Mouse (Mus musculus): ENCODE measurements at regions not wholly inside any gene's neighbourhood (a gene's known extent, or its start where the extent isn't known, plus 50 kb on each side); places are given as distances from the start of the nearest gene placed in this dataset.

DNA sequence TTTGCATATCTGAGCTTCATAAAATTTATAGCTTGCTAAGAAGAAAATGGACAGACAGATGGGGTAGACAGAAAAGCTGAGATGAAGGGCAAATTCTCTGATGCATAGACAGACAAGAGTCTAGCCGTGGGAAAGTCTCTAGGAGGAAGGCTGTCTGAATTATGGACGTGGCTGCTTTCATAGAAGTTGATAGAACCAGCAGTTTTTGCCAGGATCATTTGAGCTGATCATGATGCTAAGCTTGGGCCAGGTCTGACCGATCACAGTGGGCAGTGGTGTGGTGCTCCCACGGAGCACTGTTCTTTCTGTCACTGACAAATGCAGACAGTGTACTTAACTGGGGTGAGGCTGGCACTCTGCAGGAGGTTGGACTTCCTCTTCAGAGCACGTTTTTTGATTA lies 405.0 kb upstream of the Ubash3b start:
- no peak overlapping the region for H3K4me3 ChIP-seq
- 46% methylated on average over 5 of the region's 5 CpGs for WGBS (ENCODE audit: insufficient replicate concordance)
- no peak for ATAC-seq

DNA sequence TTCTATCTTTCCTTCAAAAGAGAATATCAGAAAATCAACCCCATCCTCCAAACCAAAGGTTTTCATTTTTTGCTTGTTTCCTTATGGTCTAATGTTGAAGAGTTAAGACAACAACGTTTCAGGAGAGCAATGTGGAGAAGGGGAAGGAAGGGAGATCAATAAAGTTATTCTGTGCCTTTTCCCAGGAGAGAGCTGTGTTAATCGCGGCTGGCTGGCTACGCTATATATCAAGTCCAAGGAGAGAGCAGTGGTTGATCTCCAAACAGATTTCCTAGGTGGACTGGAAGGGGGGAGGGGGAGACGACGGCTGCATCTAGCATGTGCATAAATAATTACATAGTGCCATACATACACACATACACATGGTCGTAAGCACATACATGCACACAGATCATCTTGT lies 404.3 kb upstream of the Ubash3b start:
- 76% methylated on average over 7 of the region's 7 CpGs for WGBS (ENCODE audit: insufficient replicate concordance)
- Histone ChIP-seq H3K4me1 (no peaks in the 10 kb centered on the region), H3K36me3 (no peaks in the 10 kb centered on the region), H3K9me3 (replicated peaks) (no peaks in the 10 kb centered on the region), H3K27me3 (replicated peaks) (no peaks in the 10 kb centered on the region), H3K4me3 (no peak overlapping the region), H3K27ac (no peak overlapping the region), H3K9ac (no peak overlapping the region), H3K4me2 (no peak overlapping the region)
- ATAC-seq: no peak

More for the DNA sequence above, 405.0 kb upstream of the Ubash3b start:
- no peaks in the 10 kb centered on the region for H3K9me3 ChIP-seq (replicated peaks)
- H3K4me1 ChIP-seq: no peaks in the 10 kb centered on the region
- no peaks in the 10 kb centered on the region for H3K27me3 ChIP-seq (replicated peaks)
- H3K27ac ChIP-seq: no peak overlapping the region
- no peaks in the 10 kb centered on the region for H3K36me3 ChIP-seq
- H3K4me2 ChIP-seq: no peak overlapping the region
- no peak overlapping the region for H3K9ac ChIP-seq

DNA sequence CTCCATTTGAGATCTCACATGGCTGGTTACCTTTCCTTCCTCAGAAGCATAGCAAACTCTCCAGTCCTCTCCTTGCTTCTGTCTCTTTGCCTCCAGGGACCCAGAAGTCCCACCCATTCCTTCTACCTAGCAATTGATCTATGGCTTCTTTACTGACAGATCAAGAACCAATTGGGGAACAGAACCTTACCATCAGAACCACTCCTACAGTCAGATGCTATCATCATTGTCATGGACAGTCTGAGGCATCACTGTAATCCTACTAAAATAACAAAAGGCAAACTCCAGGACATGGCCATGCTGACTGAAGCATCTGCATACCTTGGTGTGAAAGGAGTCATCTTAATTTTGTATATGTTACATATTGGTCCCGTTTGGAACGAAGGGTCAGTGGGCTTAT lies 401.9 kb upstream of the Ubash3b start:
- Histone ChIP-seq H3K9me3 (replicated peaks) (no peaks in the 10 kb centered on the region), H3K36me3 (no peaks in the 10 kb centered on the region), H3K27me3 (replicated peaks) (no peaks in the 10 kb centered on the region), H3K4me2 (no peak overlapping the region), H3K4me3 (no peak overlapping the region), H3K4me1 (no peaks in the 10 kb centered on the region), H3K9ac (no peak overlapping the region), H3K27ac (no peak overlapping the region)
- WGBS (ENCODE audit: insufficient replicate concordance): 60% methylated on average over 2 of the region's 2 CpGs
- no peak for ATAC-seq

DNA sequence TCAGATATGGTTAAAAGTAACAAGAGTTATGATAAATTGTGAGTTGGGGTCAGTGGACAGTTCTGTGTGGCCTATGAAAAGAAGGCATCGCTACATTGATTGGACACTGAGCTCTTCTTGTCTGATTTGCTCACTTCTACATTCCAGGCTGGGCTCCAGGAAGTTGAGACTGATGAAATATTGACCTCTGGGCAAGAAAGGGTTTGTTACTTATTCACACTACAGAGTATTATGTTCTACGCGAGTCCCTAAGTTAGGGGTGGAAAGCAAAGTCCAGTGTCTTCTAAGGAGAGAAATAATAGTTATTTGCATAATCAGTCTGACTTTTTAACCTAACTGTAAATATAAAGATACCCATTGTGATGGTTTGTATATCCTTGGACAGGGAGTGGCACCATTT lies 397.0 kb upstream of the Ubash3b start:
- no peak overlapping the region for H3K9ac ChIP-seq
- H3K36me3 ChIP-seq: no peaks in the 10 kb centered on the region
- H3K9me3 ChIP-seq (replicated peaks): no peaks in the 10 kb centered on the region
- no peaks in the 10 kb centered on the region for H3K4me1 ChIP-seq
- no peak for ATAC-seq
- WGBS (ENCODE audit: insufficient replicate concordance): 85% methylated on average over 3 of the region's 3 CpGs
- H3K4me3 ChIP-seq: no peak overlapping the region
- no peak overlapping the region for H3K4me2 ChIP-seq
- H3K27me3 ChIP-seq (replicated peaks): no peaks in the 10 kb centered on the region
- H3K27ac ChIP-seq: no peak overlapping the region

DNA sequence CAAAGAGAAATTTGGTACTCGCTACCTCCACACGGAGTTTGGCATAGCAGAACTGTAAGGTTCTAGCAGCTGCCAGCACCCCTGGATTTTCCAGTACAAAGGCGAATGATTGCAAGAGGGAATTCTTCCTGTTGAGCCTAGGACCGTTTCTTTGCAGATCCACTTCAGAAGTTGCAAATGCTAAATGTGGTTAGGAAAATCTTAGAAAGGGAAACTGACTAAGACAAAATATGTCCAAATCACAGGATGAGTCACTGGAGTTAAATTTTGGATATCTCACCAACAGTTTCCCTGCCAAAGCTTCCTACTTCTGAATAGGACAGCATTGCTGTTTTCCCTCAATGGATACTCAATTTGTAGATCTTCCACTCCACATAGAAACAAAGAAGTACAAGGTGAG lies 395.4 kb upstream of the Ubash3b start:
- Histone ChIP-seq H3K4me3 (no peak overlapping the region), H3K36me3 (no peaks in the 10 kb centered on the region), H3K27ac (no peak overlapping the region), H3K9me3 (replicated peaks) (no peaks in the 10 kb centered on the region), H3K27me3 (replicated peaks) (no peaks in the 10 kb centered on the region), H3K9ac (no peak overlapping the region), H3K4me2 (no peak overlapping the region), H3K4me1 (no peaks in the 10 kb centered on the region)
- no peak for ATAC-seq
- whole genome bisulfite sequencing (ENCODE audit: insufficient replicate concordance): 61% methylated on average over 4 of the region's 4 CpGs

DNA sequence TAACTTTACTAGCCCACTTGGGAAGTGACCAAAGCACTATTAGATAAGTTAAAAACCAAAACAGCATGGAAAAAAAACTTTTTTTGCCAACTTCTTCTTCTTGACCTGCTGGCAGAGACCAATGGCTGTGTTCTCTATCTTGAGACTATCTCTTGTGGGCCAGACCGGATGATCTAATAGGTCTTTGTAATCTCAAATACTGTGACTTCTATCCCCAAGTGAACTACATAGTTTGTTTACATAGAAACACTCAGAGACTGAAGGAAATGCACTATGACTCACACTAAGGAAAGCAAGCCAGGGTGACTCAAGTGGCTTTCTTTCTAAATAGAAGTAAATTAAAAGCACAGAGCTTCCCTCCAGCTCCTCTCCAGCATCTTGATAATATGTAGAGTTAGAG lies 384.3 kb upstream of the Ubash3b start:
- H3K9me3 ChIP-seq (replicated peaks): no peaks in the 10 kb centered on the region
- no peaks in the 10 kb centered on the region for H3K27me3 ChIP-seq (replicated peaks)
- no peak overlapping the region for H3K27ac ChIP-seq
- no peaks in the 10 kb centered on the region for H3K4me1 ChIP-seq
- WGBS (ENCODE audit: insufficient replicate concordance): 46% methylated on average over 1 of the region's 1 CpGs
- no peak overlapping the region for H3K9ac ChIP-seq
- H3K4me2 ChIP-seq: no peak overlapping the region
- no peak overlapping the region for H3K4me3 ChIP-seq
- no peak for ATAC-seq
- H3K36me3 ChIP-seq: no peaks in the 10 kb centered on the region

DNA sequence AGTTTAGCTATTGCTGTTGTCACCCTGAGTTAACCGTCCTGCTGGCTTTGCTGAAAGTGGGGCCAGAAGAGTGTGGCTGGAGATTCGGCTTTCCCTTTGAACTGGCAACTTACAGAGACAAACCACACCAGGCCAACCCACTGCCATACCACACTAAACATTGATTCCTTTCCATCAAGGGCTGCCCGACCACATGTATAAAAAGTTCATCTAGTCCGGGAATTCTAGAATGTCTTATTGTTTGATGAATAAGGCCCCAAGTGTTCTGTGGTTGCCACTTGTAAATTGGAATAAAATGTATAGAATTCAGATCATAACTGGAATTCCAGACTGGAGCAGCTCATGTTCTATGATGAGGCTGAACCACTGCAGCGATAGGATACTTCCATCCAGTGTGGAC lies 381.0 kb upstream of the Ubash3b start:
- Histone ChIP-seq H3K27ac (no peak overlapping the region), H3K4me3 (no peak overlapping the region), H3K9me3 (replicated peaks) (no peaks in the 10 kb centered on the region), H3K4me1 (no peaks in the 10 kb centered on the region), H3K27me3 (replicated peaks) (no peaks in the 10 kb centered on the region), H3K9ac (no peak overlapping the region), H3K4me2 (no peak overlapping the region), H3K36me3 (no peaks in the 10 kb centered on the region)
- WGBS (ENCODE audit: insufficient replicate concordance): 66% methylated on average over 5 of the region's 5 CpGs
- ATAC-seq: no peak

DNA sequence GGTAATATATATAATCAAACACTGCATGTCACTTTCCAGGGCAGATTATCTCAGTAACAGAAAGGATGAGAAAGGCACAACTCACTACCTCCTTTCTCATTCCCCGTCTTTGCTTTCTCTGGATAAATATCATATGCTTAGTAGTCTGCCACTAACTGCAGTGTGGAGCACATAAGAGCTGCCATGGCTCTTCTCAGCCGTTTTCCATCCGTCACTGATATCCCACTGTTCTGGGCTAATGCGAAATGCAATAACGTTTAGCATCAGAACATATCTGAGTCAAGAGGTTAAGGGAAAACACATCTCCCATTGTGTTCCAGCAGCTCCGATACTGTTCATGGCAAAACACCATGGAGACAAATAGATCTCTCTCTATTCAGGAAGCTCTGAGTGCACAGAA lies 379.8 kb upstream of the Ubash3b start:
- no peaks in the 10 kb centered on the region for H3K4me1 ChIP-seq
- WGBS (ENCODE audit: insufficient replicate concordance): 69% methylated on average over 6 of the region's 6 CpGs
- H3K27ac ChIP-seq: no peak overlapping the region
- no peaks in the 10 kb centered on the region for H3K27me3 ChIP-seq (replicated peaks)
- no peak overlapping the region for H3K4me3 ChIP-seq
- H3K9ac ChIP-seq: no peak overlapping the region
- H3K4me2 ChIP-seq: no peak overlapping the region
- H3K9me3 ChIP-seq (replicated peaks): no peaks in the 10 kb centered on the region
- no peak for ATAC-seq
- H3K36me3 ChIP-seq: no peaks in the 10 kb centered on the region

DNA sequence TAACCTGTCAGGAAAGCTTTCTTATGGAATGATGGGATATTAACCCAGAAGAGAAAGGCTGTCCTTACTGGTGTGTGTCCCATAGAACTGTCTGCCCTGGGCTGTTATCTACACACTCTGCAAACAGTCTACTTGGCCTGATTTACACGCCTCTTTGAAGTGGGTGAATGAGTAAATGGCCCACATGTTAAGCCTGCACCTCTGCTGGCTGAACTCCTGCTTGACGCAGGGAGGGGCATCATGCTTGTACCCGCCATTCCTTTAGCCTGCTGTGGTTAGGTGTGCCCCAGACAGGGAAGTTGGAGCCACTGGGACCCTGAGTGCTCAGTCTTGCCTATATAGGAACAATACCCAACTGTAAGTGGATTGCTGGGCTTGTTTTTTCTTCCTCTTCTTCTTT lies 371.3 kb upstream of the Ubash3b start:
- H3K9me3 ChIP-seq (replicated peaks): no peaks in the 10 kb centered on the region
- H3K4me3 ChIP-seq: no peak overlapping the region
- H3K36me3 ChIP-seq: no peaks in the 10 kb centered on the region
- H3K4me1 ChIP-seq: no peaks in the 10 kb centered on the region
- no peak overlapping the region for H3K27ac ChIP-seq
- no peak for ATAC-seq
- no peak overlapping the region for H3K9ac ChIP-seq
- WGBS (ENCODE audit: insufficient replicate concordance): 34% methylated on average over 3 of the region's 3 CpGs
- no peaks in the 10 kb centered on the region for H3K27me3 ChIP-seq (replicated peaks)
- no peak overlapping the region for H3K4me2 ChIP-seq

DNA sequence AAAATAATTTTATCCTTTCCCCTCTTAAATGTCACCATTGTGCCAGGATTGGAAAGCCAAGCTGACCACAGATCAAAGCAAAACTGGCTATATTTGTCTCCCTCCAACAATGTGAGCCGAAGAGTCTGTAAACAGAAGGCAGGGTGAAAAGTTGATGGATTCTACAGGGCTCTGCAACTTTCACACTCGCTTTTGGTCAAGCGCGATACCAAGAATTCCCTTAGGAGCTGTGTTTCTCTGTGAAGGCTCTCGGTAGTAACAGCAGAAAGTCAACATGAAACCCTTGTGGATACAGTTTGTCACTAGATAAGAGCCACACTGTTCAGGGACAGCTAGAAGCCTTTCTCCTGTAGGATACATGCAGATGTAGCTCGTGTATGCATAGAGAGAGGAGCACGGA lies 370.8 kb upstream of the Ubash3b start:
- H3K4me3 ChIP-seq: no peak overlapping the region
- H3K4me2 ChIP-seq: no peak overlapping the region
- H3K27ac ChIP-seq: no peak overlapping the region
- no peak overlapping the region for H3K9ac ChIP-seq
- H3K9me3 ChIP-seq (replicated peaks): no peaks in the 10 kb centered on the region
- H3K27me3 ChIP-seq (replicated peaks): no peaks in the 10 kb centered on the region
- ATAC-seq: no peak
- H3K36me3 ChIP-seq: no peaks in the 10 kb centered on the region
- 57% methylated on average over 7 of the region's 7 CpGs for WGBS (ENCODE audit: insufficient replicate concordance)
- no peaks in the 10 kb centered on the region for H3K4me1 ChIP-seq

DNA sequence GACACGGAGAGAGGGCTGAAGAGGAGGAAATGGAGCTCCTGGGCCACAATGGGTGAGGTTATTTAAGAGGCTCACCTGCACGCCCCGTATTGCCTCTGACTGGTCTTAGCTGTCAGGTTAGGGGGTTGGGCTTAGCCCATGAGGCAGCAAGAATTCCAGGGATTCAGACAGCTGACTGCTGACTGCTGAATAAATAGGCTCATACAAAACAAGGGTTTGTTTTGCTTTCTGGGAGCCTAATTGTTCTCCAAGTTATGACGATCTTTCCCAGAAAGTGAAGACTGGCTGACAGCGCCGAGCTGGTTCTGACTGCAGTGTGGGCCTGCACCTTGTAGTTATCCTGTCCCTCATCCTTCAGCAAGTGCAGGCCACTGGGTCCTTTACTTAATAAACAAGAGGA lies 370.1 kb upstream of the Ubash3b start:
- Histone ChIP-seq H3K27ac (no peak overlapping the region), H3K4me1 (no peaks in the 10 kb centered on the region), H3K27me3 (replicated peaks) (no peaks in the 10 kb centered on the region), H3K36me3 (no peaks in the 10 kb centered on the region), H3K4me3 (no peak overlapping the region), H3K9me3 (replicated peaks) (no peaks in the 10 kb centered on the region), H3K4me2 (no peak overlapping the region), H3K9ac (no peak overlapping the region)
- 77% methylated on average over 6 of the region's 6 CpGs for WGBS (ENCODE audit: insufficient replicate concordance)
- ATAC-seq: no peak

DNA sequence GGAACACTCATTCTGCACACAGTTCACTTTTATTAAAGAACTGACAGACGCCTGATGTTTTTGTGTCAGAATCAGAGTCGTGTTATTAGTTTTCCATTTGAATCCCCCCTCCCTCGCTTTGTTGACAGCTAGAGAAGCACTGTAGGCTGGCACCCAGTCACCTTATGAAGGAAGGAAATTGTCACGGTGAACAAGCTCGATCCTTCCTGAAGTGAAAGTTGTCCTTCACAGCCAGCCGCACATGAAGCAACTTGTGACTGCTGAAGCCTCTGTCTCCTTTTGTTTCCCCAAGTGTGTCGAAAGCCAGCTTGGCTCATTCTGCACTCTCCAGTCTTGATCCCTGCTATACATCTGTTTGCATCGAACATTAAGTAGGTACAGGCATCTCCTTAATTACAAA lies 364.6 kb upstream of the Ubash3b start:
- no peaks in the 10 kb centered on the region for H3K9me3 ChIP-seq (replicated peaks)
- H3K4me1 ChIP-seq: no peaks in the 10 kb centered on the region
- ATAC-seq: no peak
- no peaks in the 10 kb centered on the region for H3K36me3 ChIP-seq
- no peak overlapping the region for H3K27ac ChIP-seq
- no peaks in the 10 kb centered on the region for H3K27me3 ChIP-seq (replicated peaks)
- H3K9ac ChIP-seq: no peak overlapping the region
- no peak overlapping the region for H3K4me2 ChIP-seq
- H3K4me3 ChIP-seq: no peak overlapping the region
- WGBS (ENCODE audit: insufficient replicate concordance): 52% methylated on average over 8 of the region's 8 CpGs

DNA sequence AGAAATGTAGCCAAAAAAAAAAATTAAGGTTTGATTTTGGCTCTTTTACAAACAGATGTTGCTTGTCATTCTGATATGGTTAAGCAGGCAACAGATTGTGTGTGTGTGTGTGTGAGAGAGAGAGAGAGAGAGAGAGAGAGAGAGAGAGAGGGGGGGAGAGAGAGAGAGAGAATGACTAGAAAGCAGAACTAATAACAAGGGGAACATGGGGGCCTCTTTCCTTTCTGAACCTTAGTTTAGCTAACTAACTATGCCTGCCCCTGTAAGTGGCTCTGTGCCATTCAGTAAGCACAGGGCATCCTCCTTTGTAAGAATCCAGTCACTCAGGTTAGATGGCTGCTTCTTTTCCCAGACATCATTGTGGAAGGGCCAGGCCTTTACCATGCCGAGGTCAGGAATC lies 364.0 kb upstream of the Ubash3b start:
- no peak overlapping the region for H3K27ac ChIP-seq
- no peak overlapping the region for H3K9ac ChIP-seq
- H3K4me3 ChIP-seq: no peak overlapping the region
- H3K9me3 ChIP-seq (replicated peaks): no peaks in the 10 kb centered on the region
- no peaks in the 10 kb centered on the region for H3K27me3 ChIP-seq (replicated peaks)
- H3K4me1 ChIP-seq: no peaks in the 10 kb centered on the region
- 32% methylated on average over 1 of the region's 1 CpGs for WGBS (ENCODE audit: insufficient replicate concordance)
- ATAC-seq: no peak
- no peak overlapping the region for H3K4me2 ChIP-seq
- H3K36me3 ChIP-seq: no peaks in the 10 kb centered on the region

Data from liver, embryonic 12.5 days (tissue).